Mouse (Mus musculus): ENCODE data around the gene Ska2. TPM values are rescaled to one million over a fixed set of nuclear protein-coding genes. Genes with fewer than 3 reads are reported as not detected.

Gene Ska2
- 10 to 100 TPM; 11.2 to 13.8 (median 12.4) TPM for total RNA-seq (2022)

- peak; percentile 92 to 99 for DNase-seq (ENCODE audit: low spot score in 2 of 2)
Observed at GRCm38 (mm10) chr11:87108755-87109518, at the start of gene Ska2. TSS of gene Ska2 (plus strand) at chr11:87109234.

- DNase-seq (ENCODE audit: low spot score in 2 of 2) = no peak
Observed at GRCm38 (mm10) chr11:87060410-87060809, 48.6 kb upstream of the Ska2 start.

- DNase-seq (ENCODE audit: low spot score in 2 of 2) = no peak
Observed at GRCm38 (mm10) chr11:87062087-87062486, 46.9 kb upstream of the Ska2 start.

- peak; percentile 61 to 74 for DNase-seq (ENCODE audit: low spot score in 2 of 2)
Observed at GRCm38 (mm10) chr11:87073343-87073865, 35.6 kb upstream of the Ska2 start.

GRCm38 (mm10) chr11:87073866-87074440, 35.1 kb upstream of the Ska2 start, which contains the start of gene Gdpd1:
TSS of gene Gdpd1 (minus strand) at chr11:87074062.
- peak; percentile 82 to 83 for DNase-seq (ENCODE audit: low spot score in 2 of 2)

GRCm38 (mm10) chr11:87083712-87084111, 25.3 kb upstream of the Ska2 start:
- DNase-seq (ENCODE audit: low spot score in 2 of 2) = no peak

GRCm38 (mm10) chr11:87085461-87085860, 23.6 kb upstream of the Ska2 start:
- DNase-seq (ENCODE audit: low spot score in 2 of 2) = no peak

GRCm38 (mm10) chr11:87086290-87086984, 22.6 kb upstream of the Ska2 start, which contains the start of gene Smg8:
TSS of gene Smg8 (minus strand) at chr11:87086774.
- peak; percentile 60 to 66 for DNase-seq (ENCODE audit: low spot score in 2 of 2)

- DNase-seq (ENCODE audit: low spot score in 2 of 2) = no peak
Observed at GRCm38 (mm10) chr11:87087142-87087541, 21.9 kb upstream of the Ska2 start.

GRCm38 (mm10) chr11:87108409-87108754, 652 bp upstream of the Ska2 start, which contains the start of gene Prr11:
TSS of gene Prr11 (minus strand) at chr11:87108708.
- DNase-seq (ENCODE audit: low spot score in 2 of 2) = no peak

- no peak for DNase-seq (ENCODE audit: low spot score in 2 of 2)
Observed at GRCm38 (mm10) chr11:87109519-87110171, 611 bp downstream of the Ska2 start.

- no peak for DNase-seq (ENCODE audit: low spot score in 2 of 2)
Observed at GRCm38 (mm10) chr11:87110172-87110909, 1.3 kb downstream of the Ska2 start.

- no peak for DNase-seq (ENCODE audit: low spot score in 2 of 2)
Observed at GRCm38 (mm10) chr11:87121864-87122263, 12.8 kb downstream of the Ska2 start.

- DNase-seq (ENCODE audit: low spot score in 2 of 2) = no peak
Observed at GRCm38 (mm10) chr11:87125562-87125961, 16.5 kb downstream of the Ska2 start.

- DNase-seq (ENCODE audit: low spot score in 2 of 2) = no peak
Observed at GRCm38 (mm10) chr11:87126281-87126823, 17.3 kb downstream of the Ska2 start.

GRCm38 (mm10) chr11:87126824-87127816, 18.1 kb downstream of the Ska2 start, which contains the start of gene Trim37:
TSS of gene Trim37 (plus strand) at chr11:87127077.
- peak; percentile 69 to 93 for DNase-seq (ENCODE audit: low spot score in 2 of 2)

- DNase-seq (ENCODE audit: low spot score in 2 of 2) = no peak
Observed at GRCm38 (mm10) chr11:87136233-87136632, 27.2 kb downstream of the Ska2 start.

- no peak for DNase-seq (ENCODE audit: low spot score in 2 of 2)
Observed at GRCm38 (mm10) chr11:87158012-87158411, 49.0 kb downstream of the Ska2 start.

GRCm38 (mm10) chr11:87162687-87163086, 53.7 kb downstream of the Ska2 start:
- no peak for DNase-seq (ENCODE audit: low spot score in 2 of 2)
